ENCODE assay signal across 22 mouse cellular contexts in the genomic region with DNA sequence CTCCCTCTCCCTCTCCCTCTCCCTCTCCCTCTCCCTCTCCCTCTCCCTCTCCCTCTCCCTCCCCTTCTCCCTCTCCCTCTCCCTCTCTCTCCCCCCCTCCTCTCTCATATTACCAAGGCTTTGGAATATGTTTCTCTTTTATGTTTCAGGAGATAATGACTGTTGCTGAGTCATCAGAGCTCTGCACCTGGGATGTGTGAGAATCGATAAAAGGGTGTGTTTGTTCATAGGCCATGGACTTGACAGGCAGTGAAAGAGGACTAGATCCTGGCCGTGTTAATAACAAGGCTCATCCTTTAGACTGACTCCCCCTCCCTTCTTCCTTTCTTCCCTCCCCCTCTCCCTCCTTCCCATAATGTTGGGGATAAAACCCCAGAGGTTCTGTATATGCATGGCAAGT. TPM values are rescaled to one million over a fixed set of nuclear protein-coding genes. Genes with fewer than 3 reads are reported as not detected.
DNase-seq lines count a peak whose midpoint lies in the region; ATAC-seq and TF ChIP-seq lines count a peak whose summit lies in the region.
"Had no signal": no experiment of that assay in that cellular context is flagged by ENCODE, and none has a peak within 500 bp of the region (broad histone marks: within the 10 kb centered on the region; RNA-seq: fewer than 3 reads in every experiment).

No protein-coding gene starts in this region.

- no peaks in the 10 kb centered on the region for H3K4me1 ChIP-seq in stomach, embryonic 15.5 days
- no peaks in the 10 kb centered on the region for H3K4me1 ChIP-seq in stomach, postnatal 0 days (replicated peaks; ENCODE audit: control insufficient read depth, insufficient read depth)
- 0 out of 2 replicates have a peak, but pooled peaks cover 11% of the 10 kb centered on the region for H3K4me1 ChIP-seq in intestine, embryonic 15.5 days (replicated peaks)
- H3K4me1 ChIP-seq in liver, embryonic 13.5 days (replicated peaks) = peaks cover 70% of the 10 kb centered on the region
- H3K4me1 ChIP-seq in stomach, embryonic 16.5 days (ENCODE audit: control insufficient read depth, insufficient read depth, low read length) = peaks cover 13% of the 10 kb centered on the region
- H3K4me1 ChIP-seq: forebrain, embryonic 13.5 days; neural tube, embryonic 13.5 days had no signal

- intact Hi-C loops in gastrocnemius, postnatal 36 days (cut with DNase I) = no loop called here

- no peaks in the 10 kb centered on the region for H3K27me3 ChIP-seq in stomach, embryonic 15.5 days (replicated peaks)
- no peaks in the 10 kb centered on the region for H3K27me3 ChIP-seq in stomach, postnatal 0 days (ENCODE audit: control insufficient read depth, insufficient read depth, low read length)
- no peaks in the 10 kb centered on the region for H3K27me3 ChIP-seq in intestine, embryonic 15.5 days (replicated peaks)
- H3K27me3 ChIP-seq in liver, embryonic 13.5 days = no peaks in the 10 kb centered on the region
- no peaks in the 10 kb centered on the region for H3K27me3 ChIP-seq in stomach, embryonic 16.5 days (ENCODE audit: control insufficient read depth, insufficient read depth, low read length)
- H3K27me3 ChIP-seq: forebrain, embryonic 13.5 days; limb, embryonic 15.5 days; midbrain, embryonic 13.5 days; neural tube, embryonic 13.5 days had no signal

- no peak overlapping the region for H3K4me2 ChIP-seq in stomach, embryonic 15.5 days
- H3K4me2 ChIP-seq in stomach, postnatal 0 days (replicated peaks; ENCODE audit: low read depth) = no peak overlapping the region
- H3K4me2 ChIP-seq in intestine, embryonic 15.5 days (replicated peaks) = no peak overlapping the region
- peak overlapping the region; percentile 18 for H3K4me2 ChIP-seq in liver, embryonic 13.5 days
- H3K4me2 ChIP-seq in stomach, embryonic 16.5 days (ENCODE audit: low read depth, low read length) = no peak overlapping the region
- H3K4me2 ChIP-seq: forebrain, embryonic 13.5 days; limb, embryonic 15.5 days; midbrain, embryonic 13.5 days; neural tube, embryonic 13.5 days had no signal

- H3K9me3 ChIP-seq in stomach, embryonic 15.5 days = no peaks in the 10 kb centered on the region
- H3K9me3 ChIP-seq in stomach, postnatal 0 days (ENCODE audit: control insufficient read depth, low read length) = no peaks in the 10 kb centered on the region
- no peaks in the 10 kb centered on the region for H3K9me3 ChIP-seq in intestine, embryonic 15.5 days
- no peaks in the 10 kb centered on the region for H3K9me3 ChIP-seq in liver, embryonic 13.5 days (replicated peaks)
- no peaks in the 10 kb centered on the region for H3K9me3 ChIP-seq in stomach, embryonic 16.5 days (replicated peaks; ENCODE audit: control insufficient read depth, low read length)
- H3K9me3 ChIP-seq: forebrain, embryonic 13.5 days; limb, embryonic 15.5 days; midbrain, embryonic 13.5 days; neural tube, embryonic 13.5 days had no signal

- H3K36me3 ChIP-seq in stomach, embryonic 15.5 days = no peaks in the 10 kb centered on the region
- no peaks in the 10 kb centered on the region for H3K36me3 ChIP-seq in stomach, postnatal 0 days (ENCODE audit: control insufficient read depth, insufficient read depth, low read length)
- H3K36me3 ChIP-seq in intestine, embryonic 15.5 days = no peaks in the 10 kb centered on the region
- 0 out of 2 replicates have a peak, but pooled peaks cover 3% of the 10 kb centered on the region for H3K36me3 ChIP-seq in liver, embryonic 13.5 days
- peaks cover 5% of the 10 kb centered on the region; the same call in 1 of the 2 replicates for H3K36me3 ChIP-seq in stomach, embryonic 16.5 days (ENCODE audit: control insufficient read depth, insufficient read depth, low read length)
- H3K36me3 ChIP-seq: limb, embryonic 15.5 days; midbrain, embryonic 13.5 days; neural tube, embryonic 13.5 days had no signal

- H3K27ac ChIP-seq in stomach, embryonic 15.5 days = peak overlapping the region; percentile 54; the same call in 1 of the 2 replicates
- no peak overlapping the region for H3K27ac ChIP-seq in stomach, postnatal 0 days (replicated peaks)
- no peak overlapping the region for H3K27ac ChIP-seq in intestine, embryonic 15.5 days
- peak overlapping the region; percentile 9; the same call in 1 of the 2 replicates for H3K27ac ChIP-seq in liver, embryonic 13.5 days
- 0 out of 2 replicates have a peak overlapping the region, but pooled peaks have one; percentile 46 for H3K27ac ChIP-seq in stomach, embryonic 16.5 days (ENCODE audit: low read length)
- H3K27ac ChIP-seq: forebrain, embryonic 13.5 days; heart, adult 2 months; limb, embryonic 15.5 days; midbrain, embryonic 13.5 days; neural tube, embryonic 13.5 days had no signal

- H3K4me3 ChIP-seq in stomach, embryonic 15.5 days (replicated peaks) = no peak overlapping the region
- no peak overlapping the region for H3K4me3 ChIP-seq in stomach, postnatal 0 days (ENCODE audit: low read depth, low read length)
- no peak overlapping the region for H3K4me3 ChIP-seq in intestine, embryonic 15.5 days (replicated peaks)
- no peak overlapping the region for H3K4me3 ChIP-seq in liver, embryonic 13.5 days (replicated peaks)
- H3K4me3 ChIP-seq in stomach, embryonic 16.5 days (replicated peaks; ENCODE audit: low read length) = no peak overlapping the region
- H3K4me3 ChIP-seq: forebrain, embryonic 13.5 days; heart, adult 2 months; limb, embryonic 15.5 days; midbrain, embryonic 13.5 days; neural tube, embryonic 13.5 days had no signal

- TF ChIP-seq EP300 in stomach, postnatal 0 days (optimal IDR thresholded peaks at IDR 0.05) = no peak

- WGBS in stomach, embryonic 15.5 days = 38% methylated on average over 2 of the region's 2 CpGs
- WGBS in stomach, postnatal 0 days = 54% methylated on average over 2 of the region's 2 CpGs
- WGBS in intestine, embryonic 15.5 days = 58% methylated on average over 2 of the region's 2 CpGs
- WGBS in liver, embryonic 13.5 days (ENCODE audit: insufficient replicate concordance) = 30% methylated on average over 2 of the region's 2 CpGs
- 45% methylated on average over 2 of the region's 2 CpGs for WGBS in stomach, embryonic 16.5 days

- TF ChIP-seq CTCF in stomach, postnatal 0 days (IDR thresholded peaks at IDR 0.05; ENCODE audit: low read depth) = no peak

- DNase-seq in stomach, postnatal 0 days (ENCODE audit: low spot score) = no peak
- DNase-seq in liver, embryonic 13.5 days = peak; percentile 42
- no peak for DNase-seq in gastrocnemius, postnatal 36 days
- no peak for DNase-seq in ovary, postnatal 36 days (ENCODE audit: low spot score)
- DNase-seq: adrenal gland, adult 8-10 months; cerebellum, postnatal 25 days; embryo, embryonic 11 days; gastrocnemius, postnatal 10 days; heart, adult 2 months; kidney, adult 9 months; kidney, postnatal 25 days; spleen, adult 18-20 months; thymus, postnatal 36 days had no signal

- H3K9ac ChIP-seq in stomach, embryonic 15.5 days = no peak overlapping the region
- H3K9ac ChIP-seq in stomach, postnatal 0 days (ENCODE audit: low read length) = no peak overlapping the region
- H3K9ac ChIP-seq in intestine, embryonic 15.5 days = no peak overlapping the region
- no peak overlapping the region for H3K9ac ChIP-seq in liver, embryonic 13.5 days
- no peak overlapping the region for H3K9ac ChIP-seq in stomach, embryonic 16.5 days (ENCODE audit: low read length)
- H3K9ac ChIP-seq: forebrain, embryonic 13.5 days; limb, embryonic 15.5 days; midbrain, embryonic 13.5 days; neural tube, embryonic 13.5 days had no signal

- ATAC-seq in stomach, embryonic 15.5 days (ENCODE audit: insufficient read depth, low FRiP score, low read depth) = peak; percentile 66; the same call in 1 of the 2 replicates
- ATAC-seq in stomach, postnatal 0 days (ENCODE audit: low FRiP score, low TSS enrichment) = no peak
- peak; percentile 71 for ATAC-seq in intestine, embryonic 15.5 days
- ATAC-seq in liver, embryonic 13.5 days (ENCODE audit: low read depth) = peak; percentile 84
- ATAC-seq in stomach, embryonic 16.5 days (ENCODE audit: insufficient read depth, low FRiP score) = no peak
- no peak for ATAC-seq in inflammation-experienced regulatory T-cells, adult 6 months
- ATAC-seq: forebrain, embryonic 13.5 days; hindbrain, embryonic 16.5 days; midbrain, embryonic 13.5 days had no signal

RNA-seq across cellular contexts. Expression of a gene that starts 19.1 kb away (rescaled TPM):
- polyA plus RNA-seq in stomach, embryonic 15.5 days (2015; fragmentation: Nextera tagmentation; extraction: Ambion mirVana) = 31.5 and 34.5 TPM in 2 replicates
- polyA plus RNA-seq in stomach, postnatal 0 days (2015; fragmentation: Nextera tagmentation; extraction: Ambion mirVana) = 23.3 and 27.0 TPM in 2 replicates
- 26.6 and 34.7 TPM in 2 replicates for polyA plus RNA-seq in intestine, embryonic 15.5 days (2015; fragmentation: Nextera tagmentation; extraction: Ambion mirVana)
- polyA plus RNA-seq in liver, embryonic 13.5 days (2015; fragmentation: Nextera tagmentation; extraction: Ambion mirVana) = 11.1 and 15.9 TPM in 2 replicates
- 18.1 and 27.5 TPM in 2 replicates for polyA plus RNA-seq in stomach, embryonic 16.5 days (2015; fragmentation: Nextera tagmentation; extraction: Ambion mirVana)
- polyA plus RNA-seq in inflammation-experienced regulatory T-cells, adult 6 months (2017; shearing (Covaris generic)) = 100 to 1,000 TPM; 228 to 272 (median 245) TPM
- 10 to 100 TPM; 27.3 to 36.0 TPM for total RNA-seq in gastrocnemius, postnatal 36 days (2021)

Comparison
In these comparisons a context has a peak if more than half of its experiments do, and no peak if none do; other contexts are left out.
1. ATAC-seq: peak in stomach, embryonic 15.5 days (single experiment), intestine, embryonic 15.5 days (single experiment) and liver, embryonic 13.5 days (single experiment); none in stomach, postnatal 0 days (single experiment), stomach, embryonic 16.5 days (single experiment) and inflammation-experienced regulatory T-cells, adult 6 months (single experiment).
2. H3K27ac ChIP-seq: peak in stomach, embryonic 15.5 days (single experiment), liver, embryonic 13.5 days (single experiment) and stomach, embryonic 16.5 days (single experiment); none in stomach, postnatal 0 days (single experiment) and intestine, embryonic 15.5 days (single experiment).